Mouse (Mus musculus): Measurements from ENCODE around the gene Acsm2. TPM values are rescaled to one million over a fixed set of nuclear protein-coding genes. Genes with fewer than 3 reads are reported as not detected.

The Acsm2 gene
- polyA plus RNA-seq, 1 experiment from 2014 or later = not detected

DNA sequence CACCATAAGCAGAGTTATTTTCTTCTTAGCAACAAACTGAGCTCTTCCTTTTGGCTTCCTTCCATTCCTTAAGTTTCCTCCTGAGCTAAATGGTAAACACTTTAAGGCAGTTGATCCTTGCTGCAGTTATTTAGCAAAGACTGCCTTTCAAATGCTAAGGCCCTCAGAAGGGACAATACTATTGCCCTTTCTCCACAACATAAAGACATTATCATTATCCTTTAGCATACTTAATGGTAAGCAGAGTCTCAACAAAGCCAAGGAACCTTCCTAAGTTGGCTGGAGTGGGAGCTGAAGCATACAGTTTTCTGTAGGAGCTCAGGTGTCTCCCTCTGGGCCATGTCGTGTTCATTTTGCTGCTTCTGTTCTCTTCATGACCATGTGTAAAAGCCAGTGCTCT lies 41.2 kb downstream of the Acsm2 start:
- 35% methylated on average over 1 of the region's 1 CpGs for WGBS (ENCODE audit: insufficient replicate concordance)
- no peak for ATAC-seq
- no peaks in the 10 kb centered on the region for H3K9me3 ChIP-seq (replicated peaks)
- H3K4me2 ChIP-seq = no peak overlapping the region
- no peak overlapping the region for H3K4me3 ChIP-seq
- no peaks in the 10 kb centered on the region for H3K4me1 ChIP-seq
- no peaks in the 10 kb centered on the region for H3K27me3 ChIP-seq (replicated peaks)
- H3K9ac ChIP-seq = no peak overlapping the region
- no peaks in the 10 kb centered on the region for H3K36me3 ChIP-seq
- no peak overlapping the region for H3K27ac ChIP-seq

DNA sequence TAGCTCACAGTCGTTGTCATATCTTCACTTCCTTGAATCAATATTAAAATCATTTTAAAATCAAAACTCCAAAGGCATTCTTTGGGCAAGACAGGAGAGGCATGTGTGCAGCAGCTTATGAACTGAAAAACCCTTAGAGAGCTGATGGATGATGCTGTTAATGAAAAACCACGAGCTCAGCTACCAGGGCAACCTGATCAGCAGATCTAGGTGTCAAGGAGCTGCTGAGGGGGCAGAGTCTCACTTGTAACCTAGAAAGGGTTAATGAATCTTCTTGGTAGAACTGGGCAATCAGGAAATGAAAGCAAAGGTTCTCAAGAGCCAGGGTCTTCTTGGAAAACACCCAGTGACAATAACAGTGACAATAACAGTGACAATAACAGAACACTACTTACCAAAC lies 42.4 kb downstream of the Acsm2 start:
- WGBS (ENCODE audit: insufficient replicate concordance) = 34% methylated on average over 2 of the region's 2 CpGs
- no peak for ATAC-seq
- no peak overlapping the region for H3K4me2 ChIP-seq

DNA sequence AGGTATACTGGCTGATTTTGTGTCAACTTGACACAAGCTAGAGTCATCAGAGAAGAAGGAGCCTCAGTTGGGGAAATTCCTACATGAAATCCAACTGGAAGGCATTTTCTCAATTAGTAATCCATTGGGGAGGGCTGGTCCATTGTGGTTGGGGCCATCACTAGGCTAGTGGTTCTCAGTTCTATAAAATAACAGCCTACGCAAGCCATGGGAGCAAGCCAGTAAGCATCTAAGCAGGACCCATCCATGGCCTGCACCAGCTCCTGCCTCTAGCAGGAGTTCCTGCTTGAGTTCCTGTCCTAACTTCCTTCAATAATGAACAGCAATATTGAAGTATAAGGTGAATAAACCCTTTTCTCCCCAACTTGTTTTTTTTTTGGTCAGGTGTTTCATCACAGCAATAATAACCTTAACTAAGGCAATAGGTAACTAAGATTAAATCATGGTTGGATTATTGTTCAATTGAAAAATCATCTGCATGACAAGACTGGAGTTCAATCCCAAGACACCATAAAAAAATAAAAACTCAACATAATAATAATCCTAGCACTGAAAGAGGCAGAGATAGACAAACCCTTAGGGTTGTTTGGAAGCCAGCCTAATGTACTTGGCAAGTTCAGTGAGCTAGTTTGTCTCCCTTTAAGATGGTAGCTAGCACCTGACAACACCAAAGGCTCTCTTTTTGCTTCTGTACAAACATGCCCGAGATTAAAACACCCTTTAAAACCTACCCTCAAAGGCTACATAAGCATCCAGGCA lies 47.2 kb downstream of the Acsm2 start:
- no peak for ATAC-seq
- no peaks in the 10 kb centered on the region for H3K27me3 ChIP-seq (replicated peaks)
- 63% methylated on average over 2 of the region's 2 CpGs for WGBS (ENCODE audit: insufficient replicate concordance)

More for the DNA sequence above, 42.4 kb downstream of the Acsm2 start:
- no peaks in the 10 kb centered on the region for H3K27me3 ChIP-seq (replicated peaks)
- H3K9ac ChIP-seq = no peak overlapping the region
- H3K9me3 ChIP-seq (replicated peaks) = no peaks in the 10 kb centered on the region
- H3K4me1 ChIP-seq = no peaks in the 10 kb centered on the region
- no peak overlapping the region for H3K4me3 ChIP-seq
- no peak overlapping the region for H3K27ac ChIP-seq
- no peaks in the 10 kb centered on the region for H3K36me3 ChIP-seq

DNA sequence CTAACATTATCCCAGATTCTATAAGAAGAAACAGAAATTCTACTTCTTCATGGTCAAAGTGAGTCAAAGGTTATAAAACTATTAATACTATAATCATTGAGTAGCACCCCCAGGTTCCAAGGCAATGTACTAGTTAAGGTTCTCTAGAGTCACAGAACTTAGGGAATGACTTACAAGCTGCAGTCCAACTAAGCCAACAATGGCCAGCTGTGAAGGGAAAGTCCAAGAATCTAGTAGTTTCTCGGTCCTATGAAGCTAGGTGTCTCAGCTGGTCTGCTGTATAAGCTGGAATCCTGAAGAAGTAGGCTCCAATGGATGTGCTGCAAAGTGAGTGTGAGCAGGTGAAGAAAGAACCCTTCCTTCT lies 47.8 kb downstream of the Acsm2 start:
- no peak overlapping the region for H3K4me3 ChIP-seq
- no peaks in the 10 kb centered on the region for H3K9me3 ChIP-seq (replicated peaks)
- no peak overlapping the region for H3K4me2 ChIP-seq
- no peaks in the 10 kb centered on the region for H3K36me3 ChIP-seq
- H3K27me3 ChIP-seq (replicated peaks) = no peaks in the 10 kb centered on the region
- no peak for ATAC-seq
- H3K4me1 ChIP-seq = no peaks in the 10 kb centered on the region
- no peak overlapping the region for H3K9ac ChIP-seq
- 39% methylated on average over 1 of the region's 1 CpGs for WGBS (ENCODE audit: insufficient replicate concordance)
- no peak overlapping the region for H3K27ac ChIP-seq

More for the DNA sequence above, 47.2 kb downstream of the Acsm2 start:
- Histone ChIP-seq H3K4me3 (no peak overlapping the region), H3K4me2 (no peak overlapping the region), H3K4me1 (no peaks in the 10 kb centered on the region), H3K9me3 (replicated peaks) (no peaks in the 10 kb centered on the region), H3K27ac (no peak overlapping the region), H3K36me3 (no peaks in the 10 kb centered on the region), H3K9ac (no peak overlapping the region)

DNA sequence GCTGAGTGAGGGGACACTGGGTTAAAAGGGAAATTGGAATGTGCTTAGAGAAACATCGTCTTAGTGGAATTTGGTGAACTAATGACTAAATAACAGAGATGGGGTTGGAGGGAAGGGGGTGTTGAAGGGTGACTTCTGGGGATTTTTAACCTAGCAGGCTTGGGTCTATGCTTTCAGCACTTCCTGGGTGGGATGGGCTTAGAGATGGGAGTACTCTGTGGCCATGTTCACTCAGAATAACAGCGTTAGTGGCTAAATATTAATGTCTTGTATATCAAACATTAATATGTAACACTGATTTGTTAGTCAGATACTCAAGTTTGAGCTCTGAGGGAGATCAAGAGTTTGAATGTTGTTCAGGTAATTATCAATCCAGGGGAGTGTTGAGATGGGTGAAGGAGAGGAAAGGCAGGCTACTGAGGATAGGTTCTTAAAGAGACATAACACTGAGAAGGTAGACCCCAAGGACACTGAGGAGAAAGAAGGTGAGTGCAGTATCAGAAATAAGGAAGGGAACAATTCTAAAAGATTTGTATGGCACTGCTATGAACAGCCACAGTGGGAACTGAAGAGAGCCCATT lies 50.9 kb downstream of the Acsm2 start:
- Histone ChIP-seq H3K27me3 (replicated peaks) (no peaks in the 10 kb centered on the region), H3K9ac (no peak overlapping the region), H3K4me3 (no peak overlapping the region), H3K4me2 (no peak overlapping the region), H3K36me3 (no peaks in the 10 kb centered on the region), H3K9me3 (replicated peaks) (0 out of 2 replicates have a peak, but pooled peaks cover 5% of the 10 kb centered on the region), H3K4me1 (no peaks in the 10 kb centered on the region), H3K27ac (no peak overlapping the region)
- no peak for ATAC-seq
- 62% methylated on average over 2 of the region's 2 CpGs for WGBS (ENCODE audit: insufficient replicate concordance)

DNA sequence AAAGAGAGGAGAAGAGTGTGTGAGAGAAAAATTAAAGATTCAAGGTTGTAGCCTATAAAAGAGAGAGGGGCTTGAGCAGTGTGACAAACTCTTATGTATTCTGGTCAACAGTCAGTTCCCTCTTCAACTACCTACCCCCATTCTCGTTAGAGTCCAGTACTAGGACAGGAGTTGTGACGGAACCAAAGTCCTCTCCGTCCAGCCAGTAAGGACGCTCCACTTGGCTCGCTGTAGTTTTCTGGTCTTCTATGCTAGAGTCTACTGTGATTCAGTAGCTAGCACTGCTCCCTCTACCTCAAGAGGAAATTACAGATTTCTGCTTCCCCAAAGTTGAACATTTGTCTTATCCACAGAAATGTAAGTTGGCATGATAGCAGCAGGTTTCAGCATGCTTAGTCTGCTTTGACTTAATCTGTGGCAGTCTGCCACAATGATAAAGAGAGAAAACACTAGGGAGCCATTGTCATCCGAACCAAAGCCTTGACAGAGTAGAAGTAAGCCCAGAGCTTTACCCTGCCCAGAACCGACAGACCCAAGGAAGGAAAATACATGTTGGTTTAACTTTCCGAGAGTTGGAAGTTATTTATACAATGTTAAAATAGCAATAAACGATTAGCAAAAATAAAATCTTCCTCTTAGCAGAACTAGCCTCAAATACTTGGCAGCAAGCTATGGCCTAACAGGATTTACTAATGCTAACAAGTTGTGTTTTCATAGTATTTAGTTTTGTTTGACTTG lies 52.0 kb downstream of the Acsm2 start:
- ATAC-seq = no peak
- Histone ChIP-seq H3K4me3 (no peak overlapping the region), H3K9ac (no peak overlapping the region), H3K4me1 (no peaks in the 10 kb centered on the region), H3K36me3 (no peaks in the 10 kb centered on the region), H3K27ac (no peak overlapping the region), H3K9me3 (replicated peaks) (0 out of 2 replicates have a peak, but pooled peaks cover 5% of the 10 kb centered on the region), H3K4me2 (no peak overlapping the region), H3K27me3 (replicated peaks) (no peaks in the 10 kb centered on the region)
- WGBS (ENCODE audit: insufficient replicate concordance) = 64% methylated on average over 9 of the region's 9 CpGs

DNA sequence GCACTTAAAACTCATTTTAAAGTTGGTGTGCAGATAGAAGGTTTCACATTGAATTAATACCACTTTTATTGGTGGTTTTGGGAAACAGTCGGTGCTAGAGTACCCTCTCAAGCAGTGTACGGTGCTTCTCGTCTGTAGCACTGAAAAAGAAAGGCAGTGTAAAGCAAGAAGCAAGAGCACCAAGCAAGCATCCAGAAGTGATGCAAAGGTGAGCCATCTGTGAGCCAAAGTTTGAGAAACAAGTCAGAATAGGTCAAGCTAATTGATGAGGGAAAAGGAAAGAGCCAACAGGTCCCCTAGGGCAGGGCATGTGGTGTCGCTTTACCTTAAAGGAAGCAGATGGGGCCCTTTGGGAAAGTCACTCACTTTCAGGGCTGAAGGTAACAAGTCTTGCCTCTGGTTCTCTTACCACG lies 52.5 kb downstream of the Acsm2 start, which contains the start of gene Acsm1:
Acsm1 (plus strand) TSS at position 363 of the 413 bp plus-strand sequence.
- no peaks in the 10 kb centered on the region for H3K36me3 ChIP-seq
- no peak within 1 kb of the TSS for H3K4me3 ChIP-seq
- WGBS (ENCODE audit: insufficient replicate concordance) = 66% methylated on average over 5 of the region's 5 CpGs

DNA sequence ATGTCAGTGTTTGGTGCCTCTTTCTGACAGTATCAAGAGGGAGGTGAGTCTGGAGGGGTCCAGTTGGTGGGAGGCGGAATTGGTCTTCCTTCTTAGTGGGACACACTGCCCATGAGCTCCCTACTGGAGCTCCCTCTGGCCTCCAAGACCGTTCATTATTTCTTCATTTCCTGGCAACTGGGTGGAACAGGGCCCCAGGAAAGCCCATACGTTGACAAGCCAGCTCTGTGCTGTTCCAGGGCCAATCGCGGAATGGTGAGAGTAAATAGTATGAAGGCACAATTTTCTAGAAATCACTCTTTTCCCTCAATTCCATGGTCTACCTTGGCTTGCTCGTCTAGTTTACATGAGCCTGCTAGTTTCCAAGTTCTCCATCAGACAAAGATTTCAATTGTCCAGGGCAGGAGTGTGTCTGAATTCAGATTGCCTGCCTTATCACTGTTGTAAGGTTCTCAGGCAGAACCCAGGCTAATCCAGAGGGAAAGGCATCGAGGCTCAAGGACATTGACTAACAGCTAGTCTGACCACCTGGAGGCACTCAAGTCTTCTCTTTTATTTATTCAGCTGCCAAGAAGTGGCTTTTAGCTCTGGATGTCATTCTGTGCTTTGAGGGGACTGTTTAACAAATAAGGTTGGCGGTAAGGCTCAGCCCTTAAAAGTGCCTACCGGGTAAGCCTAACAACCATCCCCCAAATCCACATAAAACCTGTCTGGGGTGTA lies 53.8 kb downstream of the Acsm2 start:
- Histone ChIP-seq H3K27me3 (replicated peaks) (no peaks in the 10 kb centered on the region), H3K4me2 (no peak overlapping the region), H3K9ac (no peak overlapping the region), H3K27ac (no peak overlapping the region), H3K4me3 (no peak overlapping the region), H3K4me1 (no peaks in the 10 kb centered on the region), H3K36me3 (no peaks in the 10 kb centered on the region), H3K9me3 (replicated peaks) (0 out of 2 replicates have a peak, but pooled peaks cover 5% of the 10 kb centered on the region)
- WGBS (ENCODE audit: insufficient replicate concordance) = 75% methylated on average over 9 of the region's 9 CpGs
- ATAC-seq = no peak

More for the DNA sequence above, 52.5 kb downstream of the Acsm2 start, which contains the start of gene Acsm1:
- ATAC-seq = no peak
- Histone ChIP-seq H3K9me3 (replicated peaks) (0 out of 2 replicates have a peak, but pooled peaks cover 5% of the 10 kb centered on the region), H3K27me3 (replicated peaks) (no peaks in the 10 kb centered on the region), H3K9ac (no peak within 1 kb of the TSS), H3K4me2 (no peak within 1 kb of the TSS), H3K27ac (no peak within 1 kb of the TSS), H3K4me1 (no peaks in the 10 kb centered on the region)

DNA sequence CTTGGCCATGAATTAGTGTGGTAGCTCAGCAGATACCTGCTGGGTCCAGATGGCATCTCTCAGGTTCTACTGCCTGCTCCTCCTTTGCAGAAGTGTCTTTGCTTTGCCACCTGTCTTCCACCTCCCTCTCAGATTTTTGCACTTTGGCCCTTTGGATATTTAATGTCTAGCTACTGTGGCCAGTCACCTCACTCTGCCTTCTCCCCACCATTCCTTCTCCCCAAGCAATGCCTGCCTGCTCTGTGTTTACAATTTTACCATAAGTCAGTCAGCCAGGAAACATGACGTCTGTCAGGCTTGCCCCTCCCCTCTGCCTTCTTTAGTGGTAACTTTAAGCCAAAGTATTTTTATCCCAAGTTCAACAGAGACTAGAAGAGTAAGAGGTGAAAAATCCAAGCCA lies 62.4 kb downstream of the Acsm2 start:
- no peaks in the 10 kb centered on the region for H3K27me3 ChIP-seq (replicated peaks)
- H3K27ac ChIP-seq = no peak overlapping the region
- H3K9ac ChIP-seq = no peak overlapping the region
- no peaks in the 10 kb centered on the region for H3K4me1 ChIP-seq
- ATAC-seq = no peak
- no peaks in the 10 kb centered on the region for H3K9me3 ChIP-seq (replicated peaks)
- WGBS (ENCODE audit: insufficient replicate concordance) = 35% methylated on average over 1 of the region's 1 CpGs
- no peak overlapping the region for H3K4me2 ChIP-seq
- H3K36me3 ChIP-seq = no peaks in the 10 kb centered on the region
- H3K4me3 ChIP-seq = no peak overlapping the region

DNA sequence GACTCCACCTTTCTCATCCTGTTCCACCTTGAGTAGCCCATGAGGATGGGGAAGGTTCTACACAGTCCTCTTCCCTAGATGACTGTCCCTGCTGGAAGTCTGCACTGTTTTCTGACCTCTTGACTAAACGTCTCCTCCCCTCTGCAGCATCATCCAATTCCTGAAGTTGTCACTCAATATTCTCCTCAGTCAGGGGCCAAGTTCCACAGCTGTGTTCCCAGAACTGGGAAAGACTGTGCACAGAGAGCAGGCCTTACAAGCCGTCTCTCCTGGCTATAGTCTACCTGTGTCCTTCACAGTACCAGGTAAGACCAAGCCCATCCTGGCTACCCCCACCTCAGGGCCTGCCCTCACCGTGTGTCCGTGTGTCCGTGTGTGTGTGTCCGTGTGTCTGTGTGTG lies 63.5 kb downstream of the Acsm2 start:
- 69% methylated on average over 6 of the region's 6 CpGs for WGBS (ENCODE audit: insufficient replicate concordance)
- Histone ChIP-seq H3K4me1 (no peaks in the 10 kb centered on the region), H3K4me2 (no peak overlapping the region), H3K9me3 (replicated peaks) (no peaks in the 10 kb centered on the region), H3K4me3 (no peak overlapping the region), H3K9ac (no peak overlapping the region), H3K27ac (no peak overlapping the region), H3K36me3 (no peaks in the 10 kb centered on the region), H3K27me3 (replicated peaks) (no peaks in the 10 kb centered on the region)
- no peak for ATAC-seq

DNA sequence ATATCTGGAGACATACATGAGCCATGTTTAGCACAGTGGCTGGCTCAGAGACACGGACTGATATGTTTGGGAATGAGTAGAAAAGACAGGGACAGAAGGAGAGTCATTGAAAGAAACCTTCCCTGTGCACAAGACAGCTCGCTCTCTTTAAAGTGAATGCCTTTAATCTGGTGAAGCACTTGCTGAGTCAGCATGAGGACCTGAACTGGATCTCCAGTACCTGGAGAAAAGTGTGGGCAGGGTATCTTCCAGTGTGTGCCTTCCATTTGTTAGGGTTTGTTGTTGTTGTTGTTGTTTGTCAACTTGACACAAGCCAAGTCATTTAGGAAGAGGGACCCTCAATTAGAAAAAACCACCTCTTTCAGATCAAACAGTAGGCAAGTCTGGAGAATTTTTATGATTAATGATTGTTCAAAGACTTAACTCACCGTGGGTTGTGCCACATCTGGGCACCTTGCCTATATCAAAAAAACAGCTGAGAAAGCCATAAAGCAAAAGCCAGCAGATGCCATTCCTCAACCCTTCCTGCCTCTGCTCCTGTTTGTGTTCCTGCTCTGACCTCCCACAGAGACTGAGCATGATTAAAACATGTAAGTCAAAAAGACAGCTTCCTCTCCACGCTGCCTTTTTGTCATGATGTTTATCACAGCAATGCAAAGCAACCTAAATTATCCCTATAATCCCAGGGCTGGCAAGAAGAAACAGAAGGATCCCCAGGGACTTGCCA lies 64.2 kb downstream of the Acsm2 start:
- no peak overlapping the region for H3K27ac ChIP-seq
- H3K9ac ChIP-seq = no peak overlapping the region
- WGBS (ENCODE audit: insufficient replicate concordance) = 36% methylated on average over 4 of the region's 4 CpGs
- H3K4me3 ChIP-seq = no peak overlapping the region
- no peaks in the 10 kb centered on the region for H3K9me3 ChIP-seq (replicated peaks)
- H3K36me3 ChIP-seq = no peaks in the 10 kb centered on the region
- H3K4me1 ChIP-seq = no peaks in the 10 kb centered on the region
- ATAC-seq = no peak
- H3K27me3 ChIP-seq (replicated peaks) = no peaks in the 10 kb centered on the region
- no peak overlapping the region for H3K4me2 ChIP-seq
